Mouse (Mus musculus): Measurements from ENCODE around the gene Nop56.

DNA sequence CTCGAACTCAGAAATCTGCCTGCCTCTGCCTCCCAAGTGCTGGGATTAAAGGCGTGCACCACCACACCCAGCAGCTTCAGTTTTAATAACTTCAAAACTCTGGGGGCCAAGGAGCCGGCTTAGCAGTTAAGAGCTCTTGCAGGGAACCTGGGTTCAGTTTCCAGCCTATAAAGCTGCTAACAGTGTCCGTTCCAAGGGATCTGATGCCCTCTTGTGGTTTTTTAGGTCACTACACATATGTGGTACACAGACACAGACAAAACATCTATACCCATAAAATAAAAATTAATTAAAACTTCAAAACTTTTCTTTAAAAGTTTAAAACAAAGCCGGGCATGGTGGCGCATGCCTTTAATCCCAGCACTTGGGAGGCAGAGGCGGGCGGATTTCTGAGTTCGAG is 27.3 kb upstream of the Nop56 start:
- TF ChIP-seq CTCF (IDR thresholded peaks at IDR 0.05; ENCODE audit: control insufficient read depth, insufficient read depth, low read length) (no peak), POLR2A (IDR thresholded peaks at IDR 0.05; ENCODE audit: borderline replicate concordance, control insufficient read depth, low read depth, low read length) (no peak)

Measured in bone marrow, adult 2 months (tissue).